Mouse (Mus musculus) R1 (cell line): Measurements from ENCODE around the gene Ampd2.

Source experiments
- DNase-seq: peaks from one replicate; pipeline ENCODE4 v3.0.0-alpha.2; 2018; ENCODE audit warnings: low read depth, low spot score

Ampd2 gene

GRCm38 (mm10) chr3:108094976-108095760, 8.7 kb upstream of the Ampd2 start:
- DNase-seq = no peak

DNA sequence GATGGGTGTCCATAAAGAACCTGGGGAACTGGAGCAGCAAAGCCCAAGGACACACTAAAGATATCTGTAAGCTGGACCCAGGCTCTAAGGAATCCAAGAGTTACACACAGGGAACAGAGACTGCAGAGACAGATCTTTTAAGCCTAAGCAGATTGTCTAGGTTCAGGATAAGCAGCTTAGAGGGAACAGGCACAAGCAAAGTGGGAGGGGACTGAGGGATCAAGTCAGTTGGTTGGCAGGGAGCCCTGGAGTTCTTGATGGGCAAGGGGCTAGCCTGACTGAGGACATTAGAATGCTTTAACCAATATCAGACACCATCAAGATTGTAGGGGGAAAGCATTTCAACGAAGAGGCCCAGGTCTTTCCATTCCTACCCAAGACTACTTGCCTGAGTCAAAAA, 7.7 kb upstream of the Ampd2 start:
- no peak for DNase-seq

DNA sequence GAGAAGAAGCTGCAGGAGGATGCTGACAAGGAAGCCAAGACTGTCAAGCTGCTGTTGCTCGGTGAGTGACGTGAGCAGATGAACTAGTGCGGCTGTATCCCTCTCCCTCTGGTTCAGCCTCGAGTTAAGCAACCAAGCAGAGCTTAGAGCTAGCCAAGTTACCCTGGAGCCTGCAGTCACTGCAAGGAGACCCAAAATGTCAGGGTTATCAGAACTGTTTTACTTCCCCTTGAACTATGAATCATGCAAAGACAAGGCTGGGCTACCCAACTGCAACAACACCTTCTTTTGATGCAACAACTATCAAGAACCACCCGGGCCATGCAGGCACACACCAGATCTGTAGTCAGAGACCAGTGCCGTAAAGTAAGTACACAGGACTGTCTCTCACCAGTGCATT, 6.9 kb upstream of the Ampd2 start:
- no peak for DNase-seq

GRCm38 (mm10) chr3:108092536-108093115, 6.2 kb upstream of the Ampd2 start, which contains the start of gene Gnat2:
Gnat2 (plus strand) TSS chr3:108092789.
- no peak for DNase-seq

DNA sequence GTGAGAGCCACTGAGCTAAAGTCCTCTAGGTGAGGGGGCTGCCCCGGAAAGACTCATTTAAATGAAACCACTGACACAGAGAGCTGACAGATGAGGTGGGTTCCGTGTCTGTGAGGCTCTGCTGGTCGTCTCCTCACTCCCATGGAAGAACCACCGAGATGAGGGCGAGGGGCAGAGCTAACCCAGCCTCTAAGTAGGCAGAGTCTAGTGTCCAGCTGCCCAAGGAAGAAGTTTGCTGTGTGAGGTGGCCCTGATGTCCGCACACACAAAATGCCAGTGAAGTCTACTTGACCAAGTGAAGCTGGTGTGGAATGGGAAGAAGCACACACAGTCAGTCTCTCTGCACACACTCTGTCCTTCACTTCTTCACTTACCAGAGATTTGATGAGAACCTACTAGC, 5.6 kb upstream of the Ampd2 start:
- no peak for DNase-seq

DNA sequence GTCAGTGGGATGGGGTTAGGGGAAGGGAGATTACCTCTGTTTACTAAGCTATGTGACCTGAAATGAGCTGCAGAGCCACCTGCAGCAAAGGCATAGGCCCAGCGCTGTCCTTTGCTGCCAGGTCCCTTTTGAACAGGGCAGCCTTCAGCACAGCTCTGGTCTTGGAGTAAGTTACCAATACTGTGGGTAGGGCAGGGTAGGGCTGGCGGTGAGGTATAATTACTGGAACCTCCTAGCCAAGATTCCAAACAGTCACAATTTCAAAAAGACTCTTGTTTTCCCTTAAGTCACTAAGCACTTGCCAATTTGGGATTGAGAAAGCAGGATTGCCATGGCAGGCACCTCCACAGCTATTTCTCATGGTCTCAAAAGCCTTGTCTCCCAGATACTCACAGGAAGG, 4.1 kb upstream of the Ampd2 start:
- DNase-seq = no peak

GRCm38 (mm10) chr3:108089916-108090315, 3.5 kb upstream of the Ampd2 start:
- DNase-seq = peak; percentile 31

DNA sequence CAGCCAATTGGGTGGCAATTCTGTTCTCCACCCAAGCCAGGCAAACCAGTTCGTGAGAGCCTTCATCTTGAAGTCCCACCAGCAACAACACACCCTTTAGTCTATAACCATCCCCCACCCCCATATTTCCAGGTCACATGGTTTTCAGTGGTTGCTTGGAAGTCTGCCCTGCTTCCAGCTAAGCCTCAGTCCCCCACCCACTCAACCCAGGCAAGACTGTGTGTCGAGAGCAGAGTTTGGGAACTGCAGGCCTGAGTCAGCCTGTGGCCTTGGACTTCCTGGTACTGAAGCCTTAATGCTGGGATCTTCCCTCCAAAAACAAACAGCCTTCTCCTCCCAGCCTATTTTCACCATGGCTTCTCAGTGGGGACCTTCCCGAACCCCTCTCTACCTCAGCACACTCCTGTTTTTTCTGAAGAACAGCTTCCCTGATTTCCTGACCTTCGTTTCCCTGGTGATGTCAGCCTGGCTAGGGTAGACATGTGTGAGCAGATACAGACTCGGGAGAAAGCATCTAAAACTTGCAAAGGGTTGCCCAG, 2.5 kb upstream of the Ampd2 start:
- DNase-seq = no peak

DNA sequence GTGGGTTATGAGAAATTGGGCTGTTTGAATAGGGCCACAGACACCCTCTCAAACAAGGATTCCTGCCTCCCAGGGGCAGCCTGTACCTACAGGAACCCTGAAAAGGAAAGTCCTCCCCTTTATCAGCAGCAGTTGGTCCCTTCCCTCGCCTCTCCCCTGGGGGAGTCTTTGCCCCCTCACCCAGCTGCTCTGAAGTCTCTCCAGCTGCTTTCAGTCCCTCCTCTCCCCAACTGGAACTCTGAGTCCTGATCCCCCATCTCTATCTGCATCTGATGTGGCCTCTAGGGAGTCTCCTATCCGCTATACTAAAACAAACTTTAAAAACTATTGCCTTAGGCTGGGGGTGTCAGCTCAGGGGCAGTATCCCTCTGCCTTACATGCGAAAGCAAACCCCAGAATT, 878 bp upstream of the Ampd2 start:
- no peak for DNase-seq

GRCm38 (mm10) chr3:108085721-108086469, 556 bp downstream of the Ampd2 start:
- peak; percentile 81 for DNase-seq

DNA sequence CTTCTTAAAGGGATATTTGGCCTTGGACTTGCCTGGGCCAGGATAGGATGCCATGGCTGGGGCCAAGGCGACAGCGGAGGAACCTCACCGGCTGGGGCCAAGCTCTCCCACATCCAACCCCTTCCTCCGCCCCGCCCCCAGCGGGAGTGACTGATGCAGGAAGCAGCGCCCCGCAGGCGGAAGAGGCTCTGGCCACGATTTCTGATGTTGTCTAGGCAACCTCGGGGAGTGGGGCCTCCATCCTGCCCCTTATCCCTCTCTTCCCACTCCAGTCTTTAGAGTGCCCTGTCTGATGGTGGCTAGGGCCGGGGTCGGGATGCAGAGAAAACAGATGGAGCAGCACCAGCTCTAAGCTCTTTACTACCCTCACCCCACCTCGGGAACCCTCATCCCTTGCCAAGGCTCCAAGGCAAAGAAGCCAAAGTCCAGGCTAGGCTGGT, 1.1 kb downstream of the Ampd2 start:
- DNase-seq = peak; percentile 94

DNA sequence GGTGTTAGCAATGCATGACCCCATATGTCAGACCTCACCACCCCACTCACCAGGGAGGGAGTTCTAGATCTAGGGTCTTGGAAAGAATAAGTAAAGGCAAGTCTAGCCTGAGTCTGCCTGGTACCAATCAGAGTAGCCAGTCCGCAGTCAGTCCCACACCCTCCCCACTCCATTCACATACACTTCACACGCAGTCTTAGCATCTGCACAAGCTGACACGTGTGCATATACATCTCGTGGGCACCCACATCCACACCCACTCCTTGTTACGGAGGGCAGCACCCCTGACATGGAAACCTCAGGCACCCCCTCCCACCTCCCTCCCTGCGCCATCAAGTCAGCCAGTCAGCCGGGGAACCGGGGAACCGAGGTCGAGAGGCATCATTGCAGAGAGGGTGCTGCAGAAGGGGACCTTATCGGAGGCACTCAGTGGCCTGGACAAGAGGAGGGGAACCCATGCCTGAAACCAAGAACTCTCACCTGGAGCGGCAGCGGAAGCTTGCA, 1.6 kb downstream of the Ampd2 start:
- DNase-seq = no peak

DNA sequence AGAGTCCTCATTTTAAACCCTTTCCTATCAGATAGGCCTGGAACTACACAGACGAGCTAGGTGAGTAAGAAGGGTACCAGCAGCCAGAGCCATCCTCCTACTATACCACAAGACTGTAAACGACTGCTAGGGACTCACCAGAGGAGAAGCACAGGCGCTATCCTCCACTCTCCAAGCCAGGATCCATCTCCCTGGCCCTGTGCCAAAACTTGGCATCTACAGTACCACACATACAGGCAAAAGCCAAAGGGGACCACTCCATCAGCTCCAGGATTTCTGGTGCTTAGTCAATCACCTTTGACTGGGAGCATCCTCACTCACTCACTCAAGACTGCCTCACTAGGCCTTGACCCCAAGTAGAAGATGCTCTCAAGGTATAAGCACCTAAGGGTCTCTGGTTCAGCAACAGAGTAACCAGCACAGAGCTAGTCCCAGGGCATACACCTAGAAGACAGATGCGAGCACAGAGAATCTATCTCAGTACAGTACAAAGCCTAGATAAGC, 2.5 kb downstream of the Ampd2 start:
- DNase-seq = no peak

DNA sequence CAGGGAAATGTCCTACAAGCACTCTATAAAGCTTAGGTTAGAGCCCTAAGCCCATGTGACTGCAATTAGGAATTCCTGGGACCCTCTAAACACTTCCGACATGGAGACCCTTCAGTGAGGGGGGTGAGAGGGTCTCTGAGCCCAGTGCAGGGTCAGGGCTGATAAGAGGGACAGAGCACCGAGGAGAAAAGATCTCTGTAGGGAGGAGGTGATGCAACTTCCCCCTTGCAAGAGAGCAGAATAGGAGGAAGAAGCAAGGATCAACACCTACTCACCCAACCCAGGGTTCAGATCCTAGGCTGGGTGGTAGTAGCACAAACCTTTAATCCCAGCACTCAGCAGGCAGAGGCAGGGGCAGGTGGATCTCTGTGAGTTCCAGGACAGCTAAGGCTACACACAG, 3.3 kb downstream of the Ampd2 start:
- DNase-seq = no peak

DNA sequence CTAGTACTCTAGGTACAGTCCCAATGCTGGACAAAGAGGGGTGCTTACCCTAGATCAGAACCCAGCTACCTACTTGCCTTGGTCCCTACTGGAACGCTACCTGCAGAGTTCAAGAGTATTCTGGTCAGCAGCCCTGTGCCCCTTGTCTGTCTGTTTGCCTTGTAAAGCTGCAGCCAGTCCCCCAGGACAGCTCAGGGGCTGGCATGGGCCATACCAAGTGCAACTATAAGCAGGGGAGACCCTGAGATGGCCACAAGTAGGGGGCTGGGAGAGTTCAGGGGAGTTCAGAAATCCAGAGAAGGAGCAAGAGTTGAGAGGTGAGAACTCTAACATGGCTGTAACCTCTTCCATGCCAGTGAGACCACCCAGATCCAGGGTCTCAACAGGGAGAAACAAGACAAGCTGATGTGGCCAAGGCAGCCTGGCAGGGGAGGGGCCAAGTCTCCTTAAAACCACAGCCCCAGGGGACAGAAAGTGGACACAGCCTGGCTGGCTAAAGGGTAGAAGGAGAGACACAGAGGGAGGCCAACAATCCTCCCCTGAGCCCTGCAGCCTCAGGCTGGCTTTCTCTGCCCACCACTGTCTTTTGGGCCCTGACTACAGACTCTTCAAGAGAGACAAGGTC, 4.1 kb downstream of the Ampd2 start:
- no peak for DNase-seq

DNA sequence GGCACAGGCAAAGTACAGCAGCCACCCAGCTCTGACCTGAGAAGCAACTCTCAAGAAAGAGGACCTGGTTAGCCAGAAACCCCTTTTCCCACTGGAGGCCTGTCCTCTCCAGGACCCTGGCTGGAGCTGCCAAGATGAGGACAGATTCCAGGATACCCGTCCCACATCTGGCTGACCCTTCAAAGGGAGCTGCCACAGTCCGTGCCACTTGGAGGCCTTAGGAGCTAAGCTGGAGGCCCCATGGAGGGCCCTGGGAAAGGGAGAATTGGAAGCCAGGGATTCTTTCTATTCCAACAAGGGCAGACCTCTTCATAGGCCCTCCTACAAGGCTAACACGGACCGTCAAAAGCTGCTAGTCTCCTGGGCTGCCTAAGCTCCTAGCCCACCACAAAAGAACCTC, 4.8 kb downstream of the Ampd2 start:
- DNase-seq = no peak

- no peak for DNase-seq
These were observed 9.6 kb downstream of the Ampd2 start for GRCm38 (mm10) chr3:108076836-108077235.

GRCm38 (mm10) chr3:108072983-108073569, 13.4 kb downstream of the Ampd2 start:
- DNase-seq = no peak

DNA sequence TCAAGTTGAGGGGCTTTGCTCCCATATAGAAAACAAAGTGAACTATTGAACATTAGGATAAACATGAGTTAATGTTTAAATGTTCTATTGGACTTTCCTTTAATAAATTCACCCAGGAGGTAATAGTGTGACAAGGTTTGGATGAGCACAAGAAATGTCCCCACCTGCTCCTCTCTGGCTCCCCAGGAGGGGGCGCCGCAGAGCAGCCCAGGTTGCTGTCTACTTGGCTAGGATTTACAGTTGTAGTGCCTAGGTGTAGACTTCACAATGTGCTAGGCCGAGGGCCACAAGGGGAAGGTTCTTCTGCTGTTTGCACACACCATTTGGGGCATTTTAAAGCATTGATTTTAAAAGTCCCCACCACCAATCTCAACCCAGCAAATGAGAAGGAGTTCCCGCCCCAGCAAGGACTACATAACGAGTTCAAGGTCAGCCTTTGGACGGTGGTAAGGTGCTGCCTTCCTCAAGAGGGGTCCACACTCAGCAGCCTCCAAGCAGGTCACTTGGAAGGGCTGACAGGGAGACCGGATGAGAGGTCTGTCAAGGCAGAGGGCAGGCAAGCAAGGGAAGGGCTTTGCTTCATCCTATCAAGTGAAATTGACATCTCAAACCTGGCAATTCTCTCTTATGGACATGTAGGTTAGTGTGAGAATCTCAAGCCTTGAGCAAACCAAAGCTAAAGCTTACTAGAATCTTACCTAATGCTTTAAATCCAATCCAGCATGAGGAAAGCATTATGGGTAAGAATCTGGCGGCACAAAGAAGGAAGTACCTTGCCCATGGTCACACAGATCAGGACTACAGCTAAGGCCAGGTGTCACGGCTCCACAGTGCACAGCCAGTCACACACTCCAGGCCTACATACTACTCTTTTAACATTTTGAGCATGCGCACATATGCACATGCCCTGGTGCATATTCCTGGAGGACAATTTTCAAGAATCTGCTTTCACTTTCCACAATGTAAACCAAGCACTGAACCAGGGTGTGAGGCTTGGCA, 15.9 kb downstream of the Ampd2 start:
- DNase-seq = peak; percentile 69
